Mouse (Mus musculus) G1E-ER4 (cell line): Measurements from ENCODE around the gene Tas2r124. TPM values are rescaled to one million over a fixed set of nuclear protein-coding genes. Genes with fewer than 3 reads are reported as not detected.

Experiments used
- GATA1 ChIP-seq: IDR thresholded peaks from one replicate; pipeline ENCODE4 v1.8.0; 2012; ENCODE audit warnings: low read length, inconsistent platforms
- polyA plus RNA-seq: library from polyadenylated mRNA; stranded (reverse); fragments of >175 nt; gene quantifications from 2 replicates; pipeline ENCODE4 v1.2.3, GENCODE M21; 2012

The Tas2r124 gene
- not detected in 2 replicates for polyA plus RNA-seq

DNA sequence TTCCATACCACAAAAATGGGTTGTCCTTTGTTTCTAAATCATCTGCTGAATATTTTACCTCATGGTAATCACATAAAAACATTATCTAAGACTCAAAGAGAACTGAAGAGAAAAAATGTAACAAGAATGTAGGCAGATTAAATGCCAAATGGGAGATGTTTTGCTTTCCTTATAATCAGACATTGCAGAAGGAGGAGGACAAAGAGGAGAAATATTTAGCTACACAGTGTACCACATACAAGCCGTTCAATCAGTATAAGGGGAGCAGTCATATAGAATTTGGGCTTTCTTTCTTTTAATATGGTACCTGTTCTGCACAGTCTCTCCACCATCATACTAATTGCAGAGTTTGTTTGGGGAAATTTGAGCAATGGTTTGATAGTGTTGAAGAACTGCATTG is at the start of gene Tas2r124:
Gene Tas2r124 (plus strand): TSS at position 301 of the 400 bp plus-strand sequence.
- no peak for TF ChIP-seq GATA1

GRCm38 (mm10) chr6:132711828-132712227 is 42.7 kb upstream of the Tas2r124 start, which contains the start of gene Tas2r122:
Tas2r122 (minus strand) TSS chr6:132711928.
- no peak for TF ChIP-seq GATA1

- TF ChIP-seq GATA1 = no peak
Observed at GRCm38 (mm10) chr6:132737935-132738334, 16.6 kb upstream of the Tas2r124 start, which contains the start of gene Tas2r115. Tas2r115 (minus strand) TSS chr6:132738035.

DNA sequence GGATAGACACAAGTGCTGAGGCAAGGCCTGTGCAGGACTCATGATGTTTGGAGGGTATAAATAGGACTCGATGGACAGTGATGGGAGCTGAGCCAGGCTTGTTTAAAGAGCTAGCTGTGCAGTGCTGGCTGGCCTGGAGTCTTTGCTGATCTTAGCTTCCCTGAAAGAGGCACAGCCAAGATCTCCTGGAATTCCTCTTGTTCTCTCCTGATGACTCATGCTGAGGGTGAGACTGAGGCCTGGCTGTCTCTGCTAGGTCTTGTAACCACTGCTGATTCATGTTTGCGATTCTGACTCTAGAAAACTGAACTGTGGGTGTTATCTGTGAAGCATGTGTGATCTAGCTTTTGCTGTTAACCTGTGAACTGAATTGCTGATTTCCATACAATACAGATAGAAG is 4.3 kb upstream of the Tas2r124 start:
- TF ChIP-seq GATA1 = no peak

DNA sequence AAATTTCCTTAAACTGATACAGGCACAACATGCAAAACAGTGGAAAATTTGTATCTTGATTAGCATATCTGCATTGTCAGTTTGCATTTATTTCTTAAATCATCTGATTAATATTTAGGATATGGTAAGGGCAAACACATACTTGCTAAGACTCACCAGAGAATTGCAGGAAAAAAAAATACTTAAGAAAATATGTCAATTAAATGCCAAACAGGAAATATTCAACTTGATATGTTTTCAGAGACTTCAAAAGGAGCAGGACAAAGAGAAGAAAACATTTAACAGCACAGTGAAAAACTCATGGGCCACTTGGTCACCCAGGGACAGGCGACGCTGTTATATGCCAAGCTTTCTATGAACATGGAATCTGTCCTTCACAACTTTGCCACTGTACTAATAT is 7.3 kb downstream of the Tas2r124 start, which contains the start of gene Tas2r102:
Gene Tas2r102 (plus strand): TSS at position 301 of the 400 bp plus-strand sequence.
- no peak for TF ChIP-seq GATA1

DNA sequence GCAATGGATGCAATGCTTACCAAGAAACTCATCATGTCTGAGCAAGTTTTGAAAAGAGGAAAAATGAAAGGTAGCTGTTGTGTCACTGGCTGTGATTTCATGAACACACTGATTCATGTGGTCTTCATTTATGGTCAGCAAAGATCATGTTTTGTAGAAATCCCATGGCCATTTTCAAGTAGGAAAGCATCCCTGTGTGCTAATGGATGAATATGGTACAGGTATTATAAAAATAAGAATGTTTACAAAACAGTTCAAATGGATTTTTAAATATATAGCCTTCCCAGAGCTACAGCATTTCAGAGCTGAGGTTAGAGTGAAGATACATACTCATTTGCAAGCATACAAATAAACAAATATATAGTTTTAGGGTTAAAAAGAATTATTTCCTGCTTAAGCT is 23.5 kb downstream of the Tas2r124 start, which contains the start of gene Tas2r136:
Gene Tas2r136 (minus strand): TSS at position 101 of the 400 bp plus-strand sequence.
- no peak for TF ChIP-seq GATA1

DNA sequence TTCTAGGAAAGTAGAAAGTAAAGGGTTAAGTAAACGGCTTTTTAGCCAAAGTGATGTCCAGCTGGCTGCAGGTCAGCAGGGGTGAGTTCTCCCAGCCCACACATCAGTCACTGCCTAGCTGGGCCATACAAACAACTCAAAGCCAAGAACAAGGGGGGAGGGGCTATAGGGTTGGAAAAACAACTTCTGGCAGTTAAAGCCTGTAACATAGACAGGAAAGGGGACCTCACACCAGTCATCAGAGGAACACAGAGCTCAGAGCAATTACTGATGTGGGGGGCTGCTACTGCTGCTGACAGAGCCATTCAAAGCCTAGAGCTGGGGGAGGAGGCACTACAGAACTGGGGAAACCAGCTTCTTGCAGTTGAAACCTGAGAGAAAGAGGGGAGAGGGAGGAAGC is 40.9 kb downstream of the Tas2r124 start:
- TF ChIP-seq GATA1 = no peak

DNA sequence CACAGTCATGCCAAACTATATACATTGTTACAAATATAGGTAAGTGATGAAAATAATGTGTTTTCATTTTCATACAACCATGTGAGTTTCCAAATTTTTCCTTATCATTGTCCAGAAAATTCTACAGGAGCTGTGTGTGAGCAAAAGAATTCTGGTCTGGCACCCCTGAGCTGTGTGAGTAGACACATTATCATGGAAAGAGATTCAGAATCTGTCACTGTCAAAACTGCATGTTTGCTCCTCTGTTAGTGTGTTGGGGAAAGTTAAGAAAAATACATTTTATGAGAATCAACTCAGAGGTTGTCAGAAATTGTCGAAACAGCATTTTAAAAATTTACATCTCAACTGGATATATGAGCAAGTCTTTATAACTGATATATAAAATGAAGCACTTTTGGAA is 48.0 kb downstream of the Tas2r124 start, which contains the start of gene Tas2r117:
Gene Tas2r117 (plus strand): TSS at position 301 of the 400 bp plus-strand sequence.
- TF ChIP-seq GATA1 = no peak

Other genes with a start within 250 kb of the Tas2r124 start
- not detected in 2 replicates for gene Prh1, start 184.9 kb upstream of the Tas2r124 start, polyA plus RNA-seq
- gene Prp2, start 158.8 kb upstream of the Tas2r124 start, polyA plus RNA-seq = not detected in 2 replicates
- not detected in 2 replicates for gene A630073D07Rik, start 103.2 kb upstream of the Tas2r124 start, polyA plus RNA-seq
- gene Tas2r120, start 97.8 kb upstream of the Tas2r124 start, polyA plus RNA-seq = not detected in 2 replicates
- gene Tas2r121, start 53.7 kb upstream of the Tas2r124 start, polyA plus RNA-seq = not detected in 2 replicates
- gene Tas2r122, start 42.8 kb upstream of the Tas2r124 start, polyA plus RNA-seq = not detected in 2 replicates
- not detected in 2 replicates for gene Tas2r115, start 16.7 kb upstream of the Tas2r124 start, polyA plus RNA-seq
- not detected in 2 replicates for gene Tas2r102, start 7.4 kb downstream of the Tas2r124 start, polyA plus RNA-seq
- gene Tas2r136, start 23.4 kb downstream of the Tas2r124 start, polyA plus RNA-seq = not detected in 2 replicates
- not detected in 2 replicates for gene Tas2r117, start 48.1 kb downstream of the Tas2r124 start, polyA plus RNA-seq
- gene Tas2r123, start 92.4 kb downstream of the Tas2r124 start, polyA plus RNA-seq = not detected in 2 replicates
- gene Tas2r116, start 100.7 kb downstream of the Tas2r124 start, polyA plus RNA-seq = not detected in 2 replicates
- not detected in 2 replicates for gene Tas2r110, start 113.3 kb downstream of the Tas2r124 start, polyA plus RNA-seq
- gene Tas2r113, start 138.3 kb downstream of the Tas2r124 start, polyA plus RNA-seq = not detected in 2 replicates
- not detected in 2 replicates for gene Tas2r125, start 154.9 kb downstream of the Tas2r124 start, polyA plus RNA-seq
- not detected in 2 replicates for gene Tas2r129, start 196.4 kb downstream of the Tas2r124 start, polyA plus RNA-seq
- gene Tas2r131, start 203.2 kb downstream of the Tas2r124 start, polyA plus RNA-seq = not detected in 2 replicates
- not detected in 2 replicates for gene Tas2r109, start 226.2 kb downstream of the Tas2r124 start, polyA plus RNA-seq